Mouse (Mus musculus) thymus, postnatal 0 days (tissue): Measurements from ENCODE around the gene Phgr1. TPM values are rescaled to one million over a fixed set of nuclear protein-coding genes. Genes with fewer than 3 reads are reported as not detected.
A peak's percentile ranks its signal among the peaks of the same experiment; 100 is the strongest.

Experiments
- DNase-seq: peaks from one replicate; pipeline ENCODE4 v3.0.0-alpha.2; 2015; ENCODE audit warnings: low spot score
- polyA plus RNA-seq: library from polyadenylated mRNA; unstranded; fragments of >200 nt; fragmentation: Nextera tagmentation; extraction: Ambion mirVana; gene quantifications from 2 replicates; pipeline ENCODE4 v1.2.1, GENCODE M21; 2015

Phgr1 gene
- polyA plus RNA-seq, 1 experiment from 2014 or later = 0.92 TPM

DNA sequence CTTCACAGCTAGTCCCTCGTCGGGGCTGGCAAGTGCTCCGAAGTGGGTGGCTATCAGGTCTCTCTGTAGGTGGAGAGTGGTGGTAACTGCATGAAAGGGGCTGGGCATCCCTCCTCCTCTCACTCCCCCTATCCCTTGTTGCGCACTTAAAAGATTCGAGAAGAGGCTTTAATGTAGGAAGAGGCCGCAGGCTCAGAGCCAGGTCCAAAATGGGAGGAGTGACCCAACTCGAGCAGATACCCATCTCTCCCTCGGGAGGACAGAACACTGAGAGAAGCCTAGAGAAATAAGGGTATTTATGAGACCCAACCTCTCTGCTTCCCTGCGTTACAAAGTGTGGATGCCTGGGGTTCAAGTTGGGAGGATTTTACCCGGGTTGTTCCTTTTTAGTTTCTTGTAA is 6.5 kb downstream of the Phgr1 start:
- no peak for DNase-seq

DNA sequence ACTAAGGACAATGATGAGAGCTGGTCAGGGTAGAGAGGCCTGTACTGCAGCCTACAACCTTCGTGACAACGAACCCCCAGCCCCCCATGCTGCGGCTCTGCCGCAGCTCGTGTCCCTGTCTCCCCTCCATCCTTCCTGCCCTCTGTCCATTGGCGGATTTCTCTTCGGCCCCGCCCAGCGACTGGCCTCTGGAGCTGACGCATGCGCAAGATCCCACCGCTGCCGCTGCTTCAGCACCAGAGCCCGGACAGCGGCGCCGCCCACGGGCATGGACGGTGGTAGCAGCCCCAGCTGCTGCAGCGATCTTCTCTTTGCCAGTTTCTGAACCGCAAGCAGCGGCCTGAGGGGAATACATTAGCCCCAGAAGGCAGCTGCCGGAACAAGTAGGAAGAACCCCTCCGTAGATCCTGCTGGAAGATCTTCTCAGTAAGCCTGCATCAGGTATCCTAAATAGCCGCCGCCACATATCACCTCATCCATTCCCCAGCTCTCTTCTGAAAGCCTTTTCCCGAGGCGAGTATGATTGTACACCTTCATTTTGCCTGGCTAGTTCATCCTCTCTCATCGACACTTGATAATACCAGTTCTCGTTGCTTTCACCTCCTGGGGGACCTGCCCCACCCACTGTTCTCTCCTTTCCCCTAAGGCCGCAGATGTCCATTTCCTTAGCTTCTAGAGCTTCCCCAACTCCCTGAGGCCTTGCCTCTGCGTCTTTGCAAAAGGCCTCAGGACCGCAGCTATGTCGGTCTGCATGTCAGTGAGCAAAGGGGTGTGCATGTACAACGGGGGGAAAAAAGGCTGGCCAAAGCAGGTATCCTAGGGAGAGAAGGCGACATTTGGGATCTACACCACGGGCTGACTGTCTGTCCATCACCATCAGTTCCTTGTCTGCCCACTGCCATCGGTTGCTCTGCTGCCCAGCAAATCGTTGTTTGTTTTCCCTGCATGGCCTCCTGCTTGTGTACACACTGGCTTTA is 7.2 kb downstream of the Phgr1 start, which contains the start of gene Disp2:
Gene Disp2, plus strand, starts transcription at position 216 of the 977 bp plus-strand sequence.
- peak; percentile 79 for DNase-seq

DNA sequence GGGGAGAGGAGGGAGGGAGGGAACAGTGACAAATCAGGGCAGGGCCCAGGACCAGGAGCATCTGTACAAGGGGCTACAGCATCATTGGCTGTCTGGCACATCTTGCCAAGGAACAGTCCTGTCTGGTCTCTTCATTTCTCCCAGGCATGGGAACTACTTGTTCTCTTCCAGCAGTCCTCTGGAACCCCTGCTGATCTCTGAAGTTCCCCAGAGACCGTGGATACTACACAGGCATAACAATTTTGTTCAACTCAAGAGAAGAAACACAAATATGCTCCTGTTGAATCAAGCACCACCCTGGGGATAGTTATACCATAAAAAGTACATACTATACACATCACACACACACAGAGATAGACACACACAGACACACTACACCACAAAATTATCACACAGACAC is 8.5 kb downstream of the Phgr1 start:
- DNase-seq = no peak

DNA sequence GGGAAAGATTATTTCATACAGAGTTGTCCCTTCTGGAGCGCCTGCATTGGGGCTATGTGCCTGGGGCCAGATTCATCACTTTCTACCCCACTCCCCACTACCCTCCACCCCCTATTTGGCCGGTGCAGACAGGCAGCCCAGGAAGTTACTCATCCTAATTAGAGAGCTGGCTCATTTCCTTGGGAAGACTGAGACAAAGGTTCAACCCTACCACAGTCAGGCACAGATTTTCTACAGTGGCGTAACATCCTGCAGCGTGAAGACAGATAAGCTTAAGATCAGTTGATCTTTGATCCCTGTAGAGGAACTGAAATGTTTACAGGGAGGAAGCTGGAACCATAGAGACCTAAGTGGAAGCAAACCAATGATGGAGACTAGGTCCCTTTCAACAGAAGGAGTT is 9.7 kb downstream of the Phgr1 start:
- no peak for DNase-seq

DNA sequence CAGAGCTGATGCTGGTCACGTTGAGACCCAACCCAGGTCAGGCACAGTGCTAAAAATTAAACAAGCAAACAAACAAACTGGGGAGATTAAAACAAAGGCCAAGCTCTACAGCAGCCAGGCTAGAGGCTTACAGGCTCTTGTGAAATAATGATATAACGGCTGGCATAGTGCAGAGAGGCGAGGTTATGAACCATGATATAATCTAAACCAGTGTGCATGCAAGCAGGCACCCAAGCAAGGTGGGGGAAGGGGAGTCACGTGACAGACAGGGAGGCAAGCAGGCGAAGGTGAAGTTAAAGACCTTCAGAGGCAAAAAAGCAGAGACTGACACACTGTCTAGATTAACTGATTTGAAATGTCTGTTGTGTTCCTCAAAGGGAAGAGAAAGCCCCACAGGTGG is 10.5 kb downstream of the Phgr1 start:
- no peak for DNase-seq

DNA sequence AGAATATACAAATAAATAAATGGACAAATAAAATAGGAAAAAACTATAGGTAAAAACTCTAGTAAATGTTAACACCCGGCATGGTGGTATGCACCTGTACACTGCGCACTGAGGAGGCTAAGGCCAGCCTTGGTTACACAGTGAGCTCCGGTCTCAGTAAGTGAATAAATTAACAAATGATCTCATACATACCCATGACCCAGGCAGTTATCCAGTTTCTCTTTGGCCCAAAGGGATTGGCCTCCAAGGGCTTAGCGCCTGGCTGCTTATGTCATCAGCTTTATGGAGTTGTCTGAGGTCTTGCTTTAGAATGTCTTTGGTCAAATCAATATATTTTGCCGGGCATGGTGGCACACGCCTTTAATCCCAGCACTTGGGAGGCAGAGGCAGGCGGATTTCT is 11.1 kb downstream of the Phgr1 start:
- DNase-seq = no peak

DNA sequence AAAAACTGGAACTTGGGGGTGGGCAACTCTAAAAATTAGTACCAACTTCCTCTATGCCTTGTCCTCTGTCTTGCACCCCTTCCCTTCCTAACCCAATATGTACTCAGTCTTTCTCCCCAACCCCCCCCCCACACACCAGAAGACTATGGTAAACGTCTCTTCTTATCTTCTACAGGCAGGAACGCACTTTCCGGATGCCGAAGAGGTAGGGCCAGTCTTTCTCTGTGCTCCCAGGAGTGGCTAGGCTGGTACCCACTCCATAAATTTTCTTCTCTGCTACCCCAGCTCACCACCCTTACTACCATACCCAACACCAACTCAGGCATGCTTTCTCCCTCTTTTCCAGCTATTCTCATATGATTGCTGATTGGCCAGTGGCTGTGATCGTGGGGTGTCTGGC is 14.0 kb downstream of the Phgr1 start:
- no peak for DNase-seq

DNA sequence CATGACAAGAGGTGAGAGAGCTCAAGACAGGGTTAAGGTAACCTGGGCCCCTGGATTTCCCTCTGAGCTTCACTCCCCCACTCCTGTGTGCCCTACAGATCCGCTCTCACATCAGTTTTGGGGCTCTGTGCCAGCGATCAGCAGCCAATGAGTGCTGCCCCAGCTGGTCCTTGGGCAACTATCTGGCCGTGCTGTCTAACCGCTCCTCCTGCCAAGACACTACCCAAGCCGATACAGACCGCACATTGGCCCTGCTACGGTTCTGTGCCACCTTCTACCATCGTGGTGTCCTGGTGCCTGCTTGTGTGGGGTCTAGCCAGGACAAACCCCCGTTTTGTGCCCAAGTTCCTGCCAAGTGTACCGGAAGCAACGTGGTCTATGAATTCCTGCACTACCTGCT is 16.9 kb downstream of the Phgr1 start:
- no peak for DNase-seq

- DNase-seq = no peak
Measured at GRCm38 (mm10) chr2:118790221-118790550, 17.6 kb downstream of the Phgr1 start.

GRCm38 (mm10) chr2:118790551-118791525 is 18.3 kb downstream of the Phgr1 start:
- peak; percentile 16 for DNase-seq

GRCm38 (mm10) chr2:118791591-118792258 is 19.2 kb downstream of the Phgr1 start:
- no peak for DNase-seq

- no peak for DNase-seq
Measured at GRCm38 (mm10) chr2:118792259-118792613, 19.7 kb downstream of the Phgr1 start.

DNA sequence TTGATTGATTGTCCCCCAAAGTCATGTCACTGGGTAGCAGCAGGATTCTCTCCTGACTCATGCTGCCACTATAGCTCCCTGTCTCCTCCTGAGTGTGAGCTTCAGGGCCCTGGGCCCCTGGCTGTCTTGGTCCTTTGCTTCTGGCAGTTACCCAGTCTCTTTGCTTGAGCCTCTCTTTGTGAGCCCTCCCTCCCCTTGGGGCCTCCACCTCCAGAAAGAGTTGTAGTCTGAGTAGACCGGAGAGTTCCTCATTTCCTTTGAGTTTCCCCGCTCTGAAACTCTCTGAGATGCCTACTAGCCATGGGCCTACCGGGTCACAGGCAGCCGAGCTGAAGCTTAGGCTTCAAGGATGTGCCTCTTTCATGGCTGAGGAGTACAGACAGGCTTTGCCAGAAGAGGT is 21.1 kb downstream of the Phgr1 start:
- no peak for DNase-seq

GRCm38 (mm10) chr2:118802542-118803118 is 30.1 kb downstream of the Phgr1 start:
- no peak for DNase-seq

DNA sequence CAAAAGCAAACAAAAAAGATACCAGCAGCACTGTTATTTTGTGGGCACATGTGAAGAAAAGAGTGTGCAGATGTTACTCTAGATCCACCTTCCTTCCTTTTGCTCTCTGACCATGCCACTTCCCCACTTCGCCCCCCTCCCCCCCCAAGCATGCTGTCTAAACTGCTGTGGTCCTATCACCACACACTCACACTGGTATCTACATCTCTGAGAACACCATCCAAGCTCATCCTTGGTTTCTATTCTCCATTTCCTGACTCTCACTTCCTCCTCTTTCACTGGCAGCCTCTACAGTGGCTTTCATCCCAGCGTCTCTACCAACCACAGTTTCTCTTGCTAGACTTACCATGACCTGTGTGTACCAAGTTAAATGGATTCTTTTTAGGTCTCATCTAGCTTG is 31.9 kb downstream of the Phgr1 start:
- DNase-seq = no peak

DNA sequence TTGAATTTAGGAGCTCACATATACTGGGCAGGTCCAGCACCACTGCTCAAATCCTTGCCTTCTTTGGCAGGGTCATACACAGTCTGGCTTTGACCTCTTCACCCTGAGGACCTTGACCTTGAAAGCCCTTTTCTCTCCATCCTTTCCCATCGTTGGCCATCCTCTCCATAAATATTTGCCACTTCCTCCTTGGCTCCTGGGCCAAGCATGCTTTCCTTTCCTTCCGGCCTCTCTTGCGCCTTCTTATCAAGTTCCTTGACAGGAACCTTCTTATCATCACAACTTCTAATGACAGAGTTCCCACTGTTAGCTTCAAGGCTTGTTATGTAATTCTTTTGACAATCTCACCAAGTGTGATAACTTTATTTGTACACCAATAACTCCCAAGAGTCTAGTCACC is 32.6 kb downstream of the Phgr1 start:
- no peak for DNase-seq

DNA sequence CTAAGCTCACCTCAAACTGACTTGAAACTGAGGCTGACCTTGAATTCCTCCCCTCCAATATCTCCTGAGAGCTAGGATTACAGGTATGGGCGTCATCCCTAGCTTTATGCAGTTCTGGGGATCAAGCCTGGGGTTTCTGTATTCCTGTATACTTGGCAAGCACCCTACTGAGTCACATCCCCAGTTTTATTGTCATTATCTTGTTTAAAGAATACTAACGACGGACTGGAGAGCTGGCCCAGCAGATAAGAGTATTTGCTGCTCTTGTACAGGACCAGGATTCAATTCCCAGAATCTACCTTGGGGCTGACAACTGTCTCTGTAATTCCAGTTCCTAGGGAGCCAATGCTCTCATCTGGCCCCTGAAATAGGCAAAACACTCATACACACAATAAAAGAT is 33.2 kb downstream of the Phgr1 start:
- no peak for DNase-seq

DNA sequence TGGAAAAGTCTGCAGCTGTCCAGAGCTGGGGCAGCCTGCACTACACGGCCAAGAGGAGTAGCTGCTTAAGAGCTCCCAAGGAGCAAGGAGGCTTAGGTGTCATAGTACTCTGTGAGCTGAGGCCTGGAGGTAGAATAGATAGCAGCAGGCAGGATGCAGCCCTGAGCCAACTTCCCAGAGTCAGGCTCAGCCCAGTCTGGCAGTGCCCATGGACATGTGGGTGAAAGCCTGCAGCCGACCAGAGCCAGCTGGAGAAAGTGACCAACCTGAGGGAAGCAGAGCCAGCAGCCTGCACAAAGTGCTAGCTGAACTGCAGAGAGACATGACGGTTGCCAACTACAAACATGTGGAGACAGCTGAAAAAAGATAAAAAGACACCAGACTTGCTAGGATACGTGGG is 34.3 kb downstream of the Phgr1 start:
- DNase-seq = no peak

- no peak for DNase-seq
Measured at GRCm38 (mm10) chr2:118810861-118811260, 38.3 kb downstream of the Phgr1 start.

GRCm38 (mm10) chr2:118812724-118813123 is 40.2 kb downstream of the Phgr1 start:
- no peak for DNase-seq
